Mouse (Mus musculus): ENCODE data around the gene Cyfip2. TPM values are rescaled to one million over a fixed set of nuclear protein-coding genes. Genes with fewer than 3 reads are reported as not detected.

Cyfip2 gene
- polyA plus RNA-seq, 1 experiment from 2014 or later = 13.4 TPM

- H3K9ac ChIP-seq (ENCODE audit: low read depth, low read length) = no peak overlapping the region
- H3K4me2 ChIP-seq (ENCODE audit: low read depth, low read length) = no peak overlapping the region
- H3K36me3 ChIP-seq (ENCODE audit: control insufficient read depth, insufficient read depth, low read length) = no peaks in the 10 kb centered on the region
- H3K4me3 ChIP-seq (ENCODE audit: low read depth, low read length) = no peak overlapping the region
- H3K27me3 ChIP-seq (replicated peaks; ENCODE audit: control insufficient read depth, insufficient read depth, low read length) = no peaks in the 10 kb centered on the region
- H3K9me3 ChIP-seq (ENCODE audit: control insufficient read depth, low read length) = no peaks in the 10 kb centered on the region
- DNase-seq (ENCODE audit: low spot score) (no peak), ATAC-seq (ENCODE audit: low read depth) (peak; percentile 34; the same call in 1 of the 2 replicates)
- no peak overlapping the region for H3K27ac ChIP-seq (replicated peaks; ENCODE audit: low read depth, low read length)
- WGBS = 18% methylated on average over 10 of the region's 10 CpGs
- 0 out of 2 replicates have a peak, but pooled peaks cover 6% of the 10 kb centered on the region for H3K4me1 ChIP-seq (ENCODE audit: control insufficient read depth, insufficient read depth, low read length)
These were observed 21.7 kb downstream of the Cyfip2 start for GRCm38 (mm10) chr11:46290988-46291405.

GRCm38 (mm10) chr11:46289561-46289960 is 23.1 kb downstream of the Cyfip2 start:
- 78% methylated on average over 9 of the region's 9 CpGs for WGBS
- 0 out of 2 replicates have a peak, but pooled peaks cover 6% of the 10 kb centered on the region for H3K4me1 ChIP-seq (ENCODE audit: control insufficient read depth, insufficient read depth, low read length)
- ATAC-seq (ENCODE audit: low read depth) (no peak), DNase-seq (ENCODE audit: low spot score) (no peak)
- no peaks in the 10 kb centered on the region for H3K9me3 ChIP-seq (ENCODE audit: control insufficient read depth, low read length)
- H3K4me2 ChIP-seq (ENCODE audit: low read depth, low read length) = no peak overlapping the region
- no peaks in the 10 kb centered on the region for H3K27me3 ChIP-seq (replicated peaks; ENCODE audit: control insufficient read depth, insufficient read depth, low read length)
- no peak overlapping the region for H3K27ac ChIP-seq (replicated peaks; ENCODE audit: low read depth, low read length)
- no peaks in the 10 kb centered on the region for H3K36me3 ChIP-seq (ENCODE audit: control insufficient read depth, insufficient read depth, low read length)
- H3K4me3 ChIP-seq (ENCODE audit: low read depth, low read length) = no peak overlapping the region
- H3K9ac ChIP-seq (ENCODE audit: low read depth, low read length) = no peak overlapping the region

- DNase-seq (ENCODE audit: low spot score) = no peak
- H3K36me3 ChIP-seq (ENCODE audit: control insufficient read depth, insufficient read depth, low read length) = no peaks in the 10 kb centered on the region
- WGBS = 89% methylated on average over 4 of the region's 4 CpGs
- no peak for ATAC-seq (ENCODE audit: low read depth)
- no peaks in the 10 kb centered on the region for H3K9me3 ChIP-seq (ENCODE audit: control insufficient read depth, low read length)
- H3K27me3 ChIP-seq (replicated peaks; ENCODE audit: control insufficient read depth, insufficient read depth, low read length) = no peaks in the 10 kb centered on the region
- H3K4me2 ChIP-seq (ENCODE audit: low read depth, low read length) = no peak overlapping the region
- H3K9ac ChIP-seq (ENCODE audit: low read depth, low read length) = no peak overlapping the region
- H3K27ac ChIP-seq (replicated peaks; ENCODE audit: low read depth, low read length) = no peak overlapping the region
- no peak overlapping the region for H3K4me3 ChIP-seq (ENCODE audit: low read depth, low read length)
- H3K4me1 ChIP-seq (ENCODE audit: control insufficient read depth, insufficient read depth, low read length) = 0 out of 2 replicates have a peak, but pooled peaks cover 6% of the 10 kb centered on the region
These were observed 23.6 kb downstream of the Cyfip2 start for GRCm38 (mm10) chr11:46289022-46289421.

GRCm38 (mm10) chr11:46288091-46288490 is 24.6 kb downstream of the Cyfip2 start:
- H3K27me3 ChIP-seq (replicated peaks; ENCODE audit: control insufficient read depth, insufficient read depth, low read length) = no peaks in the 10 kb centered on the region
- ATAC-seq (ENCODE audit: low read depth) (peak; percentile 45), DNase-seq (ENCODE audit: low spot score) (no peak)
- 0 out of 2 replicates have a peak, but pooled peaks cover 6% of the 10 kb centered on the region for H3K4me1 ChIP-seq (ENCODE audit: control insufficient read depth, insufficient read depth, low read length)
- 45% methylated on average over 5 of the region's 5 CpGs for WGBS
- no peaks in the 10 kb centered on the region for H3K36me3 ChIP-seq (ENCODE audit: control insufficient read depth, insufficient read depth, low read length)
- no peak overlapping the region for H3K4me3 ChIP-seq (ENCODE audit: low read depth, low read length)
- no peak overlapping the region for H3K27ac ChIP-seq (replicated peaks; ENCODE audit: low read depth, low read length)
- no peak overlapping the region for H3K4me2 ChIP-seq (ENCODE audit: low read depth, low read length)
- no peaks in the 10 kb centered on the region for H3K9me3 ChIP-seq (ENCODE audit: control insufficient read depth, low read length)
- H3K9ac ChIP-seq (ENCODE audit: low read depth, low read length) = no peak overlapping the region

DNA sequence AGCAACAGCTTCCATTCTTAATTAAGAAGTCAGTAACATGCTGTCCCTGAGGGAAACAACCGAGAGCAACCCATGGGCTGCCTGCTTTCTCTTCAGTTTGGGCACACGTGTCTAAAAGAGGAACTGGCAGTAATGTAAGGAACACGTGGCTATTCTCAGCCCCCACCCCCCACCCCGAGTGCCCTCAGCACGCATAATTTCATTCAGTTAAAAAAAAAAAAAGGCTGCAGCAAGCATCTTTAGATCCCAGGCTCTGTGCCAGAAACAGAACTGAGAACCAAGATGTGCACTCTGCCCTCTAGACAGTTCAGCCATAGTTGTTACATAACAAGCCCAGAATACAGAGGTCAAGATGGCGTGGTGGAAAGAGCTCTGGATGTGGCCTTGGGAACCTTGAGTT is 25.9 kb downstream of the Cyfip2 start:
- peak; percentile 38 for DNase-seq (ENCODE audit: low spot score)
- Histone ChIP-seq H3K4me1 (ENCODE audit: control insufficient read depth, insufficient read depth, low read length) (0 out of 2 replicates have a peak, but pooled peaks cover 6% of the 10 kb centered on the region), H3K4me2 (ENCODE audit: low read depth, low read length) (no peak overlapping the region), H3K9me3 (ENCODE audit: control insufficient read depth, low read length) (no peaks in the 10 kb centered on the region), H3K36me3 (ENCODE audit: control insufficient read depth, insufficient read depth, low read length) (no peaks in the 10 kb centered on the region), H3K27me3 (replicated peaks; ENCODE audit: control insufficient read depth, insufficient read depth, low read length) (no peaks in the 10 kb centered on the region), H3K9ac (ENCODE audit: low read depth, low read length) (no peak overlapping the region), H3K27ac (replicated peaks; ENCODE audit: low read depth, low read length) (no peak overlapping the region), H3K4me3 (ENCODE audit: low read depth, low read length) (no peak overlapping the region)
- 31% methylated on average over 6 of the region's 6 CpGs for WGBS
- ATAC-seq (ENCODE audit: low read depth) = no peak

- WGBS = 94% methylated on average over 6 of the region's 6 CpGs
- no peaks in the 10 kb centered on the region for H3K27me3 ChIP-seq (replicated peaks; ENCODE audit: control insufficient read depth, insufficient read depth, low read length)
- H3K9me3 ChIP-seq (ENCODE audit: control insufficient read depth, low read length) = no peaks in the 10 kb centered on the region
- H3K27ac ChIP-seq (replicated peaks; ENCODE audit: low read depth, low read length) = no peak overlapping the region
- no peaks in the 10 kb centered on the region for H3K36me3 ChIP-seq (ENCODE audit: control insufficient read depth, insufficient read depth, low read length)
- H3K9ac ChIP-seq (ENCODE audit: low read depth, low read length) = no peak overlapping the region
- DNase-seq (ENCODE audit: low spot score) = no peak
- ATAC-seq (ENCODE audit: low read depth) = no peak
- H3K4me2 ChIP-seq (ENCODE audit: low read depth, low read length) = no peak overlapping the region
- no peak overlapping the region for H3K4me3 ChIP-seq (ENCODE audit: low read depth, low read length)
- no peaks in the 10 kb centered on the region for H3K4me1 ChIP-seq (ENCODE audit: control insufficient read depth, insufficient read depth, low read length)
These were observed 28.9 kb downstream of the Cyfip2 start for GRCm38 (mm10) chr11:46283800-46284199.

DNA sequence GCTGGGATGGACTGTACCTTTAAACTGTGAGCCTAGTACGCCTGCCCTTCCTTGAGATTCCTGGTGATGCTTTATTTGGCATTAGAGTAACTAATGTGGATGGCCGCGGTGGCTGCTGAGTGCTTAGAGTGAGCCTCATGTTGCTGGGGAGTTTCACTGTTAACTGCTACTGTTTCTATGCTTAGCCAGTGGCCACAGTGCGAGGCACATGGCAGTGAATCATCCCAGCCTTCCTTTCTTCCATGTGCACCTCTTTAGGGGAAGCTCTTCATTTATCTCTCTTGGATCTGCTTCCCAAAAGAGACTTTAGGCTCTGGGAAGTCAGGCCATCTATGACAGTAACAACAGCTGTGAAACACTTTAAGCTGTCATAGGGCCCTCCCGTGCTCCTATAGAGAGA is 30.0 kb downstream of the Cyfip2 start:
- Histone ChIP-seq H3K27me3 (replicated peaks; ENCODE audit: control insufficient read depth, insufficient read depth, low read length) (no peaks in the 10 kb centered on the region), H3K4me1 (ENCODE audit: control insufficient read depth, insufficient read depth, low read length) (no peaks in the 10 kb centered on the region), H3K36me3 (ENCODE audit: control insufficient read depth, insufficient read depth, low read length) (no peaks in the 10 kb centered on the region), H3K9me3 (ENCODE audit: control insufficient read depth, low read length) (no peaks in the 10 kb centered on the region), H3K27ac (replicated peaks; ENCODE audit: low read depth, low read length) (no peak overlapping the region), H3K4me2 (ENCODE audit: low read depth, low read length) (no peak overlapping the region), H3K4me3 (ENCODE audit: low read depth, low read length) (no peak overlapping the region), H3K9ac (ENCODE audit: low read depth, low read length) (no peak overlapping the region)
- no peak for ATAC-seq (ENCODE audit: low read depth)
- WGBS = 91% methylated on average over 5 of the region's 5 CpGs
- DNase-seq (ENCODE audit: low spot score) = no peak

DNA sequence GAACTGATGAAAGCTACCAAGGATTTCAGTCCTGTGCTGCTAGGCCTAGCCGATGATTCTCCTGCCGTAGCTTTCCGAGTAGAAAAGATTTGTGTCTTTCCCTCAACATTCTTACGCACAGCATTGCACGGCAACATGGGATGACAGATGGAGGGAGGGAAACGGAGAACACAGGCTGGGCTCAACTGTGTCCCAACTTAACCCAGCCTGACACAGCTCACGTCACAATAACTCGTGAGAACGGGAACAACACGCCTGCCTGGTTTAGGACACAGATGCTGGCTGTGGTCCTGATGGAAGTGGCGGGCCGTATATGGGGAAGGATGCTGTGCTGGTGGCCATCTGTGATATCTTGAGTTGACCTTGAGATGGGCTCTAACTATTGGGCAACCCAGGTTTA is 34.0 kb downstream of the Cyfip2 start:
- Histone ChIP-seq H3K4me2 (ENCODE audit: low read depth, low read length) (no peak overlapping the region), H3K27ac (replicated peaks; ENCODE audit: low read depth, low read length) (no peak overlapping the region), H3K4me1 (ENCODE audit: control insufficient read depth, insufficient read depth, low read length) (no peaks in the 10 kb centered on the region), H3K9me3 (ENCODE audit: control insufficient read depth, low read length) (no peaks in the 10 kb centered on the region), H3K36me3 (ENCODE audit: control insufficient read depth, insufficient read depth, low read length) (no peaks in the 10 kb centered on the region), H3K27me3 (replicated peaks; ENCODE audit: control insufficient read depth, insufficient read depth, low read length) (no peaks in the 10 kb centered on the region), H3K4me3 (ENCODE audit: low read depth, low read length) (no peak overlapping the region), H3K9ac (ENCODE audit: low read depth, low read length) (no peak overlapping the region)
- no peak for DNase-seq (ENCODE audit: low spot score)
- no peak for ATAC-seq (ENCODE audit: low read depth)
- 92% methylated on average over 12 of the region's 12 CpGs for WGBS

DNA sequence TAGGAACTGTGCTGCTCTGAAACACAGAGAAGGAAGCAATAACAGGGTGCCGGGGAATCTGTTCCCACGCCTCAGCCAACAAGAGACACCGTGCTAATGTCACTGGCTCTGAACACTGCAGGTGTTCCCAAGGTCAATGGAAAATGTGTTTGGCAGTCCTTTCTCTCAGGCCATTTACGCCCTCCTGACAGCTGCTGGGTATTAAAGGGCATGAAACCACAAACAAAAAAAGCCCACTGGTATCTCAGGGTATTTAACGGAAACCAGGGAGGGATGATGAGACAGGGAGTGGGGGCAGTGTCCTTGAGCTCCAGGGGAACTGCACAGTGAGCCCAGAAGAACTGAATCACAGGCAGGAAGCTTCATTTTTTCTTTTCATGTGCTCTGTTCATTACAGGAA is 34.5 kb downstream of the Cyfip2 start:
- 69% methylated on average over 5 of the region's 5 CpGs for WGBS
- H3K4me2 ChIP-seq (ENCODE audit: low read depth, low read length) = no peak overlapping the region
- H3K27me3 ChIP-seq (replicated peaks; ENCODE audit: control insufficient read depth, insufficient read depth, low read length) = no peaks in the 10 kb centered on the region
- H3K9ac ChIP-seq (ENCODE audit: low read depth, low read length) = no peak overlapping the region
- no peak overlapping the region for H3K27ac ChIP-seq (replicated peaks; ENCODE audit: low read depth, low read length)
- no peaks in the 10 kb centered on the region for H3K9me3 ChIP-seq (ENCODE audit: control insufficient read depth, low read length)
- H3K4me1 ChIP-seq (ENCODE audit: control insufficient read depth, insufficient read depth, low read length) = no peaks in the 10 kb centered on the region
- no peaks in the 10 kb centered on the region for H3K36me3 ChIP-seq (ENCODE audit: control insufficient read depth, insufficient read depth, low read length)
- no peak for ATAC-seq (ENCODE audit: low read depth)
- DNase-seq (ENCODE audit: low spot score) = no peak
- H3K4me3 ChIP-seq (ENCODE audit: low read depth, low read length) = no peak overlapping the region
